Mouse (Mus musculus) liver, embryonic 12.5 days (tissue): ENCODE results near the gene Fzd5. TPM values are rescaled to one million over a fixed set of nuclear protein-coding genes. Genes with fewer than 3 reads are reported as not detected.

Experiments
- ATAC-seq: fragments of 200-750 bp; cut with Nextera tagmentation; 2 replicates; pipeline ENCODE4 v1.8.0; 2017; ENCODE audit warnings: moderate number of reproducible peaks, mild to moderate bottlenecking, moderate library complexity
- H3K27ac ChIP-seq: fragments of 300-500 bp; sonication (generic); 2 replicates; pipeline ENCODE4 v1.5.1; 2016; ENCODE audit warnings: mild to moderate bottlenecking
- H3K27me3 ChIP-seq: fragments of 300-500 bp; sonication (generic); replicated peaks from 2 replicates; pipeline ENCODE4 v1.6.1; 2016; ENCODE audit warnings: mild to moderate bottlenecking, moderate library complexity
- H3K36me3 ChIP-seq: fragments of 300-500 bp; sonication (generic); 2 replicates; pipeline ENCODE4 v1.6.1; 2016; ENCODE audit warnings: mild to moderate bottlenecking, moderate library complexity
- H3K4me1 ChIP-seq: fragments of 300-500 bp; sonication (generic); 2 replicates; pipeline ENCODE4 v1.6.1; 2016
- H3K4me2 ChIP-seq: fragments of 300-500 bp; sonication (generic); 2 replicates; pipeline ENCODE4 v1.6.1; 2016; ENCODE audit warnings: mild to moderate bottlenecking, moderate library complexity
- H3K4me3 ChIP-seq: fragments of 300-500 bp; sonication (generic); 2 replicates; pipeline ENCODE4 v1.5.1; 2016; ENCODE audit warnings: mild to moderate bottlenecking, moderate library complexity
- H3K9ac ChIP-seq: fragments of 300-500 bp; sonication (generic); 2 replicates; pipeline ENCODE4 v1.6.1; 2016; ENCODE audit warnings: mild to moderate bottlenecking, moderate library complexity
- H3K9me3 ChIP-seq: fragments of 300-500 bp; sonication (generic); replicated peaks from 2 replicates; pipeline ENCODE4 v1.6.1; 2016; ENCODE audit warnings: mild to moderate bottlenecking, moderate library complexity
- WGBS: fragments of 180-500 bp; shearing (Covaris S2); methylation state at CpG from one replicate; pipeline ENCODE4 v1.1.7; 2016; ENCODE audit not compliant: insufficient replicate concordance; 5-methylcytosine and 5-hydroxymethylcytosine counted together
- polyA plus RNA-seq: library from polyadenylated mRNA; unstranded; fragments of >200 nt; fragmentation: Nextera tagmentation; extraction: Ambion mirVana; gene quantifications from 2 replicates; pipeline ENCODE4 v1.2.1, GENCODE M21; 2016

The Fzd5 gene
- polyA plus RNA-seq, 1 experiment from 2014 or later: 3.6 TPM

DNA sequence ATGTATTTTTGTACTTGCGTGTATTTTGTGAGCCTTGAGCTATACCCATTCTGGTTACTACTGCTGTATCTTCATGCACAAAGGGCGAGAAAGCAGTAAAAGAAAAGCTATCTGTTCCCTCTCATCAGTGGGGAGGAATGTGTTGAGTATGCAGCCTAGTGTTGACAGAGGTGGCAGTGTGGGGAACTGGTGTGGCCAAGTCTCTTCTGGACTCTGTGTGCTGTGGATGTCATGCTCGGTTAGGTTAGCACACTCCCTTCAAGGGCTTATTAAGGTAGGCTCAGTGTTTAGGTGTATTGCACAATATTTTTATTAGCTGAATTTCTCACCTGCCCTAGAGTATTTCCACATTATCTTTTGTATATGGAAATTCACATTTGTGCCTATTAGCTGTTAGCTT, 35.8 kb downstream of the Fzd5 start:
- WGBS: 70% methylated on average over 3 of the region's 3 CpGs
- no peak overlapping the region for H3K4me2 ChIP-seq
- H3K4me3 ChIP-seq: no peak overlapping the region
- no peak overlapping the region for H3K9ac ChIP-seq
- H3K9me3 ChIP-seq: no peaks in the 10 kb centered on the region
- H3K27me3 ChIP-seq: no peaks in the 10 kb centered on the region
- H3K27ac ChIP-seq: no peak overlapping the region
- no peak for ATAC-seq
- H3K4me1 ChIP-seq: peaks cover 11% of the 10 kb centered on the region
- H3K36me3 ChIP-seq: peaks cover 13% of the 10 kb centered on the region

GRCm38 (mm10) chr1:64695156-64695555, 42.4 kb downstream of the Fzd5 start:
- Histone ChIP-seq H3K4me2 (no peak overlapping the region), H3K4me1 (peaks cover 20% of the 10 kb centered on the region), H3K9ac (no peak overlapping the region), H3K27ac (no peak overlapping the region), H3K9me3 (no peaks in the 10 kb centered on the region), H3K36me3 (no peaks in the 10 kb centered on the region), H3K27me3 (no peaks in the 10 kb centered on the region), H3K4me3 (no peak overlapping the region)
- no peak for ATAC-seq
- WGBS: 88% methylated on average over 3 of the region's 3 CpGs

DNA sequence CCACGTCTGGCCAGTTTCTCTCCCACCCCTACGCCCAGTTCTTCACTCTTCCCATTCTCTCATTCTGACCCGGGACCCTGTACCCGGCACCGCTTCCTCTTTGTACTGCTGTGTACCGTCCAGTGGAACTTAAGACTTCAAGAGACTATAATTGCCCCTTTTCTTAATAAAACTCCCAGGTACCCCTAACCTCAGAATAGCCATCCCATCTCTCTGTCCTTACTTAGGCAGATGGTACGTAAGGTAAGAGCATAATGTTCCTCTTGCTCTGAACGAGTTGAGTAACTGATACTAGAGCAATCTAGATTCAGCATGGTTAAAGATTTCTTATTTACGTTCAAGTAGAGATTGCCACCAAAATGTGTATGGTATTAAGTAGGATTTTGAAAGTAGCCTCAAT, 46.0 kb downstream of the Fzd5 start:
- H3K9ac ChIP-seq: peak overlapping the region; percentile 91
- peaks cover 37% of the 10 kb centered on the region for H3K4me1 ChIP-seq
- H3K27ac ChIP-seq: 0 out of 2 replicates have a peak overlapping the region, but pooled peaks have one; percentile 86
- no peaks in the 10 kb centered on the region for H3K36me3 ChIP-seq
- no peaks in the 10 kb centered on the region for H3K27me3 ChIP-seq
- peak overlapping the region; percentile 87 for H3K4me3 ChIP-seq
- peak overlapping the region; percentile 94 for H3K4me2 ChIP-seq
- no peaks in the 10 kb centered on the region for H3K9me3 ChIP-seq
- WGBS: 5% methylated on average over 9 of the region's 9 CpGs
- ATAC-seq: no peak

- peak; percentile 13; the same call in 1 of the 2 replicates for ATAC-seq
- H3K4me2 ChIP-seq: peak overlapping the region; percentile 94
- H3K4me1 ChIP-seq: peaks cover 37% of the 10 kb centered on the region
- H3K4me3 ChIP-seq: peak overlapping the region; percentile 87
- no peaks in the 10 kb centered on the region for H3K9me3 ChIP-seq
- H3K9ac ChIP-seq: peak overlapping the region; percentile 91
- peak overlapping the region; percentile 86 for H3K27ac ChIP-seq
- WGBS: 0% methylated on average over 45 of the region's 55 CpGs
- H3K27me3 ChIP-seq: no peaks in the 10 kb centered on the region
- no peaks in the 10 kb centered on the region for H3K36me3 ChIP-seq
Observed at GRCm38 (mm10) chr1:64691121-64691551, 46.4 kb downstream of the Fzd5 start.

DNA sequence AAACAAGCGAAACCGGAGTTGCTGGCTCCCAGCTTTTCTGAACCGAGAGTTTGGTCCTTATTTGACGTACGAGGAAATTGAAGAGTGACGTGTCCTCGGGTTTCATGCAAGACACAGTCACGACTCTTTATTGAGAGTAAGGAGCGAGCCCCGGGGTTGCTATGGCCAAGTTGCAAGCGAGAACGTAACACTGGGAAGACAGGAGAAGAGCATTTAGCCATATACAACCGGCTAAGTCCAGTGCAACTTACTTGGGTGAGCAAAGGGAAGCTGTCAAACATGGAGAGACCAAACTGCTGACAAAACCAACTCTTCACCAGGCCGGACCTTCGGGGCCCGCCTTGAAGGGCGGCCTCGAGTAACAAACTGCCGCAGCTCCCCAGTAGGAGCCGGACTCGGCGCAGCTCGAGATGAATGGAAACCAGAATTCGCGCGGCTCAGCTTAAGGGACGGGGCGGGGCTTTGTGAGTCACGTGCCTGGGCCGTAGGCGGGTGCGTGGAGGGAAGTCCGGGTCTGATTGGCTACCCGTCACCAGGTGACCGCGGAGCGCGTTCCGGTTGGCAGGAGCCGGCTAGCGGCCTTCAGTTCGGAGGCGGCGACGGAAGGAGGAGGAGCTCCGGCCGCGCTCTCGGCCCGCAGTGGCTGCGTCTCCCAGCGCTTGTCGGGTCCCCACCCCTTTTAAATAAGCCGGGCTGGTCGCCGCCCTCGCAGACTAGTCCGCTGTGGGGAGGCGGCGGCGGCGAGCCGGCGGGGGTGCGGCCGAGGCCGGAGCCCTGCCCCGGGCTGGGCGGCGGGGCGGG, 47.1 kb downstream of the Fzd5 start, which contains the start of gene Ccnyl1:
Ccnyl1 (plus strand) TSS at position 243 of the 801 bp plus-strand sequence.
- Histone ChIP-seq H3K36me3 (no peaks in the 10 kb centered on the region), H3K9me3 (no peaks in the 10 kb centered on the region), H3K27ac (peak within 1 kb of the TSS; percentile 86), H3K4me3 (peak within 1 kb of the TSS; percentile 87), H3K27me3 (no peaks in the 10 kb centered on the region), H3K4me1 (peaks cover 37% of the 10 kb centered on the region), H3K4me2 (peak within 1 kb of the TSS; percentile 94), H3K9ac (peak within 1 kb of the TSS; percentile 91)
- ATAC-seq: peak; percentile 98
- under 1% methylated on average over 69 of the region's 71 CpGs for WGBS

DNA sequence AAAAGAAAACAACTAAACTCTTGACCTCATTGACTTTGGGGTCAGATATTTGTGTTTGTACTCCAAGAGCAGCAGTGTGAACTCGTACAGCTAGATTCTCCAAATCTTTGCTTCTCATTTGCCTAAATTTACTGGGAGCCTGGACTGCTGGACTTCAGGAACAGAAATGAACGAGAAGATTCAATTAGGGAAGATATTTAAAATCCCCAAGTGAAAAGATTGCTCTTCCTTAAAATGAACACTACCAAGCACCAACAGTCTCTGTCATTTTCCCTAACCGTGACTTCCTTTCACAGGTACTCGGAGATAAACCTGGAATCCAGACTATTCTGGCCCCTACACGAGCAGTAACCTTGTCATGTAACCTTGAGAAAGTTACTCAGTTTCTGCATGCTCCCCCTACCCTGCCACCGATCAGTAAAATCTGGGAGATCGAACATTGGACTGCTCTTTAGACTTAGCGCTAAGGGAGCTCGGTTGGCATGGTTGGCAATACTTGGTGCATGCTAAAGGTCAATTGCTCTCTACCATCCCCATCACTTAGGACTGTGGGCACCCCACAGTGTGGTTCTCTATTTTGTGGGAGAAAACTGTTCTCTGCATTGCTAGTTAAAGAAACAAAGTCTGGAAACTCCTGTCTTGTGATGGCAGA, 47.9 kb downstream of the Fzd5 start:
- Histone ChIP-seq H3K9me3 (no peaks in the 10 kb centered on the region), H3K4me2 (peak overlapping the region; percentile 83), H3K4me1 (peaks cover 40% of the 10 kb centered on the region), H3K27ac (peak overlapping the region; percentile 83), H3K36me3 (no peaks in the 10 kb centered on the region), H3K9ac (peak overlapping the region; percentile 83), H3K4me3 (peak overlapping the region; percentile 87), H3K27me3 (no peaks in the 10 kb centered on the region)
- no peak for ATAC-seq
- 19% methylated on average over 9 of the region's 9 CpGs for WGBS

GRCm38 (mm10) chr1:64688046-64688445, 49.5 kb downstream of the Fzd5 start:
- no peak overlapping the region for H3K4me2 ChIP-seq
- H3K4me3 ChIP-seq: no peak overlapping the region
- H3K4me1 ChIP-seq: peaks cover 49% of the 10 kb centered on the region
- ATAC-seq: no peak
- H3K36me3 ChIP-seq: no peaks in the 10 kb centered on the region; the same call in 1 of the 2 replicates
- no peak overlapping the region for H3K27ac ChIP-seq
- 88% methylated on average over 4 of the region's 4 CpGs for WGBS
- no peak overlapping the region for H3K9ac ChIP-seq
- no peaks in the 10 kb centered on the region for H3K27me3 ChIP-seq
- no peaks in the 10 kb centered on the region for H3K9me3 ChIP-seq

- H3K4me2 ChIP-seq: no peak overlapping the region
- H3K27me3 ChIP-seq: no peaks in the 10 kb centered on the region
- peaks cover 46% of the 10 kb centered on the region for H3K4me1 ChIP-seq
- peaks cover 4% of the 10 kb centered on the region; the same call in 1 of the 2 replicates for H3K36me3 ChIP-seq
- H3K9ac ChIP-seq: no peak overlapping the region
- no peaks in the 10 kb centered on the region for H3K9me3 ChIP-seq
- WGBS: 41% methylated on average over 2 of the region's 2 CpGs
- H3K27ac ChIP-seq: no peak overlapping the region
- no peak overlapping the region for H3K4me3 ChIP-seq
- ATAC-seq: peak; percentile 82
Observed at GRCm38 (mm10) chr1:64684440-64684839, 53.1 kb downstream of the Fzd5 start.

DNA sequence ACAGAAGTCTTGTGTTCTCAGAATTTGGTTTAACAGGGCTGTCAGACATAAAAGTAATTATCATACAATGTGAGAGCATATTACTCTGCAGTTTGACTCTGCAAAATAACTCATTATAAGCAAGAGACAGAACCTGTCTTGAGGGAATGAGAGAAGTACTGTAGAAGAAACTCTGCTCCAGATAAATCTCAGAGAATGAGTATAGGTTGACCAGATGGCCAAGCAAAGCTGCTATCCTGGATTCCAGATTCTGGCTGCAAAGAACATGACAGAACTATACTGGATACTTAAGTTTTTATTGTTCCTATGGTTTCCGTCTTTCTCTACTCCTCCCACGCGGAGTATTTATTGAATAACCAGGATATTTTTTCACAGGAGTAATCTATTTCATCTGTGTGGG, 54.5 kb downstream of the Fzd5 start:
- 76% methylated on average over 3 of the region's 3 CpGs for WGBS
- peaks cover 38% of the 10 kb centered on the region for H3K4me1 ChIP-seq
- H3K36me3 ChIP-seq: peaks cover 7% of the 10 kb centered on the region; the same call in 1 of the 2 replicates
- no peaks in the 10 kb centered on the region for H3K9me3 ChIP-seq
- no peaks in the 10 kb centered on the region for H3K27me3 ChIP-seq
- H3K9ac ChIP-seq: no peak overlapping the region
- H3K27ac ChIP-seq: no peak overlapping the region
- no peak overlapping the region for H3K4me3 ChIP-seq
- no peak overlapping the region for H3K4me2 ChIP-seq
- no peak for ATAC-seq

DNA sequence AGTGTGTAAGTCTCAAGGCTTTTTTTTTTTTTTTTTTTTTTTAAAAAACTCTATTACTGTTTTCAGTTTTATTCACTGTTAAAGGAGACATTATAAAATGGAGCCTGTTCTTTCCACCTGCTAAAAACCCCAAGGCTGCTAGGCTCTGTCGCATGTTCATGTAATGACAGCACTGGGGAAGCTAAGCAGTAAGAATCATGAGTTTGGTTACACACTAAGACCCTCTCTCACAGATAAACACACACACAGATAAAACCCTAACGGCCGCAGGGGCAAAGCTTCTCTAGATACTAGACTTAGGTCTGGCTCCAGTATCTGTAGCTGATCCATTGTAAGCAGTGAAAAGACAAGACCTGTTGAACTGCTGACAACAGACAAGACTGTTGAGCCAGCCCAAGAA, 56.1 kb downstream of the Fzd5 start:
- Histone ChIP-seq H3K4me2 (peak overlapping the region; percentile 9), H3K36me3 (peaks cover 7% of the 10 kb centered on the region; the same call in 1 of the 2 replicates), H3K4me3 (no peak overlapping the region), H3K27ac (0 out of 2 replicates have a peak overlapping the region, but pooled peaks have one; percentile 18), H3K27me3 (no peaks in the 10 kb centered on the region), H3K4me1 (peaks cover 36% of the 10 kb centered on the region), H3K9me3 (no peaks in the 10 kb centered on the region), H3K9ac (no peak overlapping the region)
- 14% methylated on average over 3 of the region's 3 CpGs for WGBS
- ATAC-seq: peak; percentile 77
